Mouse (Mus musculus): ENCODE data around the gene Rnf207. TPM values are rescaled to one million over a fixed set of nuclear protein-coding genes. Genes with fewer than 3 reads are reported as not detected.

Gene Rnf207
- polyA plus RNA-seq, 1 experiment from 2014 or later = 8.8 TPM

DNA sequence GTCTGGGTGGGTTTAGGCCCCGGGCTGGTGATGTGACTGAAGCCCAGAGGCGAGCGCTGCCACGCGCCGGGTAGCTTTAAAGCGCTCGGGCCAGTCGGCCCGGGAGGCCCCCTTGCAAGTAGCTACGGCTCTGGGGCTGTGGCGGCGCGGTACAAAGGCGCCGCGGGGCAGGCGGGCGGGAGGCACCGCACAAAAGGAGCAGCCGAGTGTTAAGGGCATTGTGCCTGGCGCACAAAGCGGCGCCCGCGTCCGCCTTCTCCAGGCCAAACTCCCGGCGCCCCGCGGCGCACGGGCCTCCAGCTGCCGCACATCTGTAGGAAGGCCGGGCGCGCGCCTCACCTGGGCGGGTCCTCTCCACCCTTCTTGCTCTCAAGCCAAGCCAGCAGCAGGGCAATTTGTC lies 28.4 kb downstream of the Rnf207 start:
- H3K4me3 ChIP-seq = peak overlapping the region; percentile 30
- H3K4me2 ChIP-seq = peak overlapping the region; percentile 59
- ATAC-seq (ENCODE audit: low FRiP score, low read depth) = no peak
- H3K4me1 ChIP-seq (replicated peaks) = peaks cover 62% of the 10 kb centered on the region
- H3K9ac ChIP-seq = peak overlapping the region; percentile 5; the same call in 1 of the 2 replicates
- H3K27ac ChIP-seq (replicated peaks) = no peak overlapping the region
- H3K27me3 ChIP-seq = peaks cover 88% of the 10 kb centered on the region
- WGBS = under 1% methylated on average over 39 of the region's 39 CpGs
- no peaks in the 10 kb centered on the region for H3K36me3 ChIP-seq
- H3K9me3 ChIP-seq = no peaks in the 10 kb centered on the region

DNA sequence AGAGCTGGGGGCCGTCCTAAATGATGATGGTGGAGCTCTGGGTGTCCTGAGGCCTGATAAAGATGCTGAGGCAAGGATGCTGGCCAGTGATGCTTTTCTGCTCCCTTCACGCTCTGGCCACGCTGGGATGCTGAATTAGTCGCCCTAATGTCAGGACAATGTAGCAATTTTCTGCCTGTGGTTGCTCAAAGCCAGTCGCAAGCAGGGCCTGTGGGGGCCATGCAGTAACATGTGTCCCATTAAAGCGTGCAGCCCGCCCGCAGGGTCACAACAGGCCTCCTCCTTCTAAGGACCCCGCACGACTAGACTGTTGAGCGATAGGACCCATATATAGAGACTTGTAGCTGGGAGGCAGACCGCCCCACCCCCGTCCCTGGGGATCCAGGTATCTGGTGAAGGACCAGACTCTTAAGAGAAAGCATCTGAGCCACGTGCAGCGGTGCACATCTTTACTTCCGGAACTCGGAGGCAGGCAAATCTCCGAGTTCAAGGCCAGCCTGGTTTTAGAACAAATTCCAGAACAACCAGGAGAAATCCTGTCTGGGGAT lies 30.3 kb downstream of the Rnf207 start:
- no peaks in the 10 kb centered on the region for H3K36me3 ChIP-seq
- H3K4me2 ChIP-seq = no peak overlapping the region
- H3K9me3 ChIP-seq = no peaks in the 10 kb centered on the region
- no peak overlapping the region for H3K9ac ChIP-seq
- 22% methylated on average over 18 of the region's 18 CpGs for WGBS
- H3K4me3 ChIP-seq = no peak overlapping the region
- peaks cover 89% of the 10 kb centered on the region for H3K27me3 ChIP-seq
- no peak for ATAC-seq (ENCODE audit: low FRiP score, low read depth)
- H3K27ac ChIP-seq (replicated peaks) = no peak overlapping the region
- peaks cover 63% of the 10 kb centered on the region for H3K4me1 ChIP-seq (replicated peaks)

DNA sequence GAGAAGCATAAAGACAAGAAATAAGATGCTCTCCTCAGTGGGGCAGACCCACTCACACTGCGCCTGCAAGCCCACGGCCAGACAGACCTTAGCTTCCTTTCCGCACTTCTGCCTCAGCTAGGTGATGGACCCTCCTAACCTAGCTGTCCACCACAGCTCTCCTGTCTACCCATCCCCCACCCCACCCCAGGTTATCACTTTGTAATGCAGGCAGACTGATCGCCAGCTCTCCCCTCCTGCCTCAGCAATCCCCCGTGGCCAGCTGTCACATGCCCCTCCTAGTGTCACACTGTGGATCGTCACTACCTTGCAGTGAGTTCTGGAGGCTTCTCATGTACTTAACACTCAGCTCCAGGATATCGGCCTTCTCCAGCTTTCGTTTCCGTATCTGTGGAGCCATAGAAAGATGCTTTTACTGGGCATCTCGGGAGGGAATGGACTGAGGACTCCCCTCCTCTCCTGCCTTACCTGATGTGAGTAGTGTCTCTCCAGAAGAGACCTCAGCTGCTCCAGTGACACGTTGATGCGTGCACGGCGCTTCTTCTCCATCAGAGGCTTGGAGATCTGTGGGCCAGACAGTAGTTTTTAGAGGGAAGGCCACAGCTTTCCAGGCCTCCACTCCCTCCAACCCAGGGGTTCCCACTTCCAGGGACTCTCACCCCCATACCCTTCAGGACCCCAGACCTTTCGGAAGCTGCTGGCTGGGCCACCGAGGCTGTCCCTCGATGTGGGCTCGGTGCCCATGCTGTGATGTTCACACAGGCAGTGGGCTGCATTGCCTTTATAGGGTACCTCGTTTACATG lies 31.3 kb downstream of the Rnf207 start:
- Histone ChIP-seq H3K9me3 (no peaks in the 10 kb centered on the region), H3K27me3 (peaks cover 90% of the 10 kb centered on the region), H3K4me2 (peak overlapping the region; percentile 77; the same call in 1 of the 2 replicates), H3K4me3 (no peak overlapping the region; the same call in 1 of the 2 replicates), H3K27ac (replicated peaks) (no peak overlapping the region), H3K9ac (no peak overlapping the region), H3K4me1 (replicated peaks) (peaks cover 64% of the 10 kb centered on the region), H3K36me3 (no peaks in the 10 kb centered on the region)
- 8% methylated on average over 19 of the region's 19 CpGs for WGBS
- ATAC-seq (ENCODE audit: low FRiP score, low read depth) = no peak

DNA sequence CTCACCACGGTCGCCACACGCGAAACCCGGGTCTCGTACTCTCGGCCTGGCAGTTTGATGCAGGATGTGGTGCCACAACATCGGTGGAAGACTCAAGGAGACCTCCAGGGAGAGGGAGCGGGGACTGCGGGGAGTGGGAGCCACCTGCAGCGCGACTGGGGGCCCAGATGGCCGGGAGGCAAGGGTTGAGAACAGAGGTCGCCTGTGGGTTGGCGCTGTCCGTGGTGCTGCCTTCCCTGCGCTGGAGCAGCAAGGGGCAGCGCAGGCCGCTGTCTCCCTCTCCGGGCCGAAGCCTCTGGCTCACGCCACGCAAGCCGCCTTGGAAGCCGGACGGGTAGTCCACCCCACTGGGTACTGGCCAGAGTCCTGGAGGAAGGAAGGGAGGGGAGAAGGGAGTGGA lies 31.9 kb downstream of the Rnf207 start:
- peaks cover 90% of the 10 kb centered on the region for H3K27me3 ChIP-seq
- no peak for ATAC-seq (ENCODE audit: low FRiP score, low read depth)
- 5% methylated on average over 26 of the region's 26 CpGs for WGBS
- no peaks in the 10 kb centered on the region for H3K36me3 ChIP-seq
- peak overlapping the region; percentile 77 for H3K4me2 ChIP-seq
- peaks cover 61% of the 10 kb centered on the region for H3K4me1 ChIP-seq (replicated peaks)
- no peaks in the 10 kb centered on the region for H3K9me3 ChIP-seq
- H3K9ac ChIP-seq = peak overlapping the region; percentile 49; the same call in 1 of the 2 replicates
- H3K27ac ChIP-seq (replicated peaks) = no peak overlapping the region
- H3K4me3 ChIP-seq = peak overlapping the region; percentile 38

DNA sequence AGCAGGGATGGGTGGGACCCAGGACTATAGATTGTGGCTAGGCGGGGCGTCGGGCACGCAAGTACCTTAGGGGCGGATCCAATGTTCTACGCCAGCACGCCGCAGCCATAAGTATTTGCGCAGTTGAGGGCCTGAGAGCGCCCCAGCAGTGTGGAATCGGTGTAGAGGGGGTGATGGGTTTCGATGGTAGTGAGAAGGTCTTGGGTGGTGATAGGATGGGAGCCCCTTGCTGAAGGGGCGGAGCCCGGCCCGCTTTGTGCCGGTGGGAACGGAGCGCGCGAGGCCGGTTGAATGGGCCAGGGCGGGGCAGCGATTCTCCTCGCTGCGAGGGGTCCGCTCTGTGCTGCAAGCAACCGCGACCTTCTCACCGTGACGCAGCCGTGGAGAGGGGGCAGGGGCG lies 32.6 kb downstream of the Rnf207 start:
- H3K9ac ChIP-seq = peak overlapping the region; percentile 49
- under 1% methylated on average over 32 of the region's 32 CpGs for WGBS
- H3K27me3 ChIP-seq = peaks cover 90% of the 10 kb centered on the region
- peaks cover 58% of the 10 kb centered on the region for H3K4me1 ChIP-seq (replicated peaks)
- peak; percentile 59 for ATAC-seq (ENCODE audit: low FRiP score, low read depth)
- no peaks in the 10 kb centered on the region for H3K36me3 ChIP-seq
- H3K4me3 ChIP-seq = peak overlapping the region; percentile 38
- peak overlapping the region; percentile 50 for H3K27ac ChIP-seq (replicated peaks)
- H3K9me3 ChIP-seq = no peaks in the 10 kb centered on the region
- H3K4me2 ChIP-seq = peak overlapping the region; percentile 77

DNA sequence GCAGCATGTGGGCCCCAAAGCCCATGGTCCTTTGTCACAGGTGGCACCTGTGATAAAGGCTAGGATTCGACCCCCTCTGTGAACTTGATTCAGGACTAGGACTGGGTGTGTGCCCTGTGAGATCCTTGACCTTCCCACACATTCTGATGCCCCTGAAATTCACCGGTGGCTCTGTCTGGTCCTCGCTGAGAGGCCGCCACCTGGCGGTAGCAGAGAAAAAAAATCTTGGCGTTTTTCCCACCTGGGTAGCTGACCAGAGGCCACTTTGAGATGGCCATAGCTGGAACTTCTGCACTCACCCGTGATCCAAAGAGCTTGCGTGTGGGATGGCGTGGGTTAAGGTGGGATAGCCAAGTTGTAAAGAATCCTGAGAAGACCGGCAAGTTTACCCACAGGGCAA lies 33.3 kb downstream of the Rnf207 start:
- H3K4me3 ChIP-seq = no peak overlapping the region
- H3K27me3 ChIP-seq = peaks cover 90% of the 10 kb centered on the region
- H3K9me3 ChIP-seq = no peaks in the 10 kb centered on the region
- no peak overlapping the region for H3K4me2 ChIP-seq
- no peak overlapping the region for H3K27ac ChIP-seq (replicated peaks)
- no peak overlapping the region for H3K9ac ChIP-seq
- WGBS = 5% methylated on average over 10 of the region's 10 CpGs
- no peak for ATAC-seq (ENCODE audit: low FRiP score, low read depth)
- peaks cover 51% of the 10 kb centered on the region for H3K4me1 ChIP-seq (replicated peaks)
- no peaks in the 10 kb centered on the region for H3K36me3 ChIP-seq

DNA sequence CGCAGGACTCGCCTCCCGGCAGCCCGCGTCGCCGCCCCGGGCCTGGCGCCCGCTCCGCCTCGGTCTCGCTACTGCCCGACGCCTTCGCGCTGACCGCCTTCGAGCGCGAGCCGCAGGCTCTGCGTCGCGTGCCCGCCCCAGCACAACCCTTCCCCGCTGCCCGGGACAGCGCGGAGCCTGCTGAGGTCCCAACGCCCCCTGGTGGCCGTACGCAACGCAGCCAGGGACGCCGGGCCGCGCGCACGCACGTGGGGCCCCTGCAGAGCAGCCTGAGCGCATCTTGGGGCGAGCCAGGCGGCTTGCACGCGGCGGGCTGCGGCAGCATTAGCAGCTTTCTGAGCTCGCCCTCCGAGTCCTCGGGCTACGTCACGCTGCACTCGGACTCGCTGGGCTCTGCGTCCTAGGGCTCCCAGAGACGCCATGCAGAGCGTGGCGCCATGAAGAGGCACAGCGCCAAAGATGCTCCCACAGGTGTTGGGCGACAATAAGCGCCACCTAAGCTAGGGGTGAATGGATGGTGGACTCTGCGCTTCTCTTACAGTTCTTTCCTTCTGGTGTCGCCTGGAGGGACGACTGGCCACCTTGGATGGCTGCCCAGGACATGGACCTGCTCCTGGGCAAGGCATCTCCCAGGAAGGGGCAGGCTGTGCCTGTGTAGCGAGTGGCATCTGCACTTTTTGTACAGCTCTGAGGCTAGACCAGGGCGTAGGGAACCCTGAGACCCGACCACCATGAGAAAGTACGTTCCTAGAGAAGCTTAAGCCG lies 35.4 kb downstream of the Rnf207 start:
- peak overlapping the region; percentile 35 for H3K4me3 ChIP-seq
- WGBS = 7% methylated on average over 70 of the region's 70 CpGs
- peak overlapping the region; percentile 64 for H3K4me2 ChIP-seq
- H3K9me3 ChIP-seq = no peaks in the 10 kb centered on the region
- H3K36me3 ChIP-seq = no peaks in the 10 kb centered on the region
- peaks cover 39% of the 10 kb centered on the region for H3K4me1 ChIP-seq (replicated peaks)
- peaks cover 93% of the 10 kb centered on the region for H3K27me3 ChIP-seq
- H3K27ac ChIP-seq (replicated peaks) = no peak overlapping the region
- peak; percentile 70 for ATAC-seq (ENCODE audit: low FRiP score, low read depth)
- H3K9ac ChIP-seq = peak overlapping the region; percentile 36

DNA sequence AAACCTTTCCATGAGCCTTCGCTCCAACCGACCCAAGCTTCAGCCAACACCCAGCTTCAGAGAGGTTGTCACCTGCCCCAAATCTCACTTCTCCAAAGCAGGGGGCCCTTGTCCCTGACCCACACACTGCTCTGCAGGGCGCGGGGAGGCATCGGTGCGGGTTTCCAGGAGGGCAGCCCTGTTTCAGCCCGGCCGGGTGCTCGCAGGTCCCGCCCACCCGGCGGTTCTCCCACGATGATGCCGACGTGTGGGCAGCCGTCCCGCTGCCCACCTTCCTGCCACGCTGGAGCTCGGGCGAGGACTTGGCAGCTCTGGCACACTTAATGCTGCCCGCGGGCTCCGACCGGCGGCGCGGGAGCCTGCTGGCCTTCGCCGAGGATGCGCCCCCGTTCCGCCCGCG lies 36.1 kb downstream of the Rnf207 start:
- Histone ChIP-seq H3K4me3 (peak overlapping the region; percentile 35), H3K9me3 (no peaks in the 10 kb centered on the region), H3K9ac (peak overlapping the region; percentile 36), H3K36me3 (no peaks in the 10 kb centered on the region), H3K4me2 (peak overlapping the region; percentile 64), H3K27me3 (peaks cover 86% of the 10 kb centered on the region), H3K27ac (replicated peaks) (no peak overlapping the region), H3K4me1 (replicated peaks) (peaks cover 33% of the 10 kb centered on the region)
- ATAC-seq (ENCODE audit: low FRiP score, low read depth) = no peak
- WGBS = 15% methylated on average over 34 of the region's 34 CpGs

DNA sequence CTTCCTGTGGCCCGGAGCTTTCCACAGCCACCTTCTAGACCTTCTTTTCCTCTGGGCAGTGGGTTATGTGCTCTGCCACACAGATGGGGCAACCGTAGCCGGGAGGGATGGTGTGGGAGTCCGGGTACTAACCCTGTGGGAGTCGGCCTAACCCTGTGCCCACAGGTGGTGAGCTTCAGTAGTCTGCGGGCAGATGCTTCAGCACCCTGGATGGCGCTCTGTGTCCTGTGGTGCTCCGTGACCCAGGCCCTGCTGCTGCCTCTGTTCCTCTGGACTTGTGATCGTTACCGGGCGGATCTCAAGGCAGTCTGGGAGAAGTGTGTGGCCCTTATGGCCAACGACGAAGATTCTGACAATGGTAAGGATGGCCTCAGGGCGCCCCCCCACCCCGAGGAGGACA lies 37.2 kb downstream of the Rnf207 start:
- Histone ChIP-seq H3K27me3 (peaks cover 84% of the 10 kb centered on the region), H3K9me3 (no peaks in the 10 kb centered on the region), H3K27ac (replicated peaks) (no peak overlapping the region), H3K36me3 (no peaks in the 10 kb centered on the region), H3K4me1 (replicated peaks) (peaks cover 23% of the 10 kb centered on the region), H3K9ac (no peak overlapping the region), H3K4me2 (no peak overlapping the region), H3K4me3 (no peak overlapping the region)
- no peak for ATAC-seq (ENCODE audit: low FRiP score, low read depth)
- WGBS = 52% methylated on average over 15 of the region's 15 CpGs

DNA sequence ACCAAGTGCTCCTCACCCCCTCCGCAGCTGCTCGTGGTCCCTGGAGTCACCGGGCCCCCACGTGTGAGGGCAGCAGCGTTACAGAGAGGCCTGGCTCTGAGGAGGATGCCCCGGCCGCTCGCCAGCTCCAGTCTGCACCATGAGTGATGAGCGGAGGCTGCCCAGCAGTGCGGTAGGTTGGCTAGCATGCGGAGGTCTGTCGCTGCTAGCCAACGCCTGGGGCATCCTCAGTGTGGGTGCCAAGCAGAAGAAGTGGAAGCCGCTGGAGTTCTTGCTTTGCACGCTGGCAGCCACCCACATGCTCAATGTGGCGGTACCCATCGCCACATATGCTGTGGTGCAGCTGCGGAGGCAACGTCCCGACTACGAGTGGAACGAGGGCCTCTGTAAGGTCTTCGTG lies 39.8 kb downstream of the Rnf207 start:
- Histone ChIP-seq H3K27me3 (peaks cover 72% of the 10 kb centered on the region), H3K4me2 (no peak overlapping the region), H3K27ac (replicated peaks) (no peak overlapping the region), H3K36me3 (no peaks in the 10 kb centered on the region), H3K4me3 (no peak overlapping the region), H3K9me3 (no peaks in the 10 kb centered on the region), H3K4me1 (replicated peaks) (peaks cover 38% of the 10 kb centered on the region), H3K9ac (no peak overlapping the region)
- 77% methylated on average over 23 of the region's 23 CpGs for WGBS
- 0 out of 2 replicates have a peak, but pooled peaks have one; percentile 25 for ATAC-seq (ENCODE audit: low FRiP score, low read depth)

DNA sequence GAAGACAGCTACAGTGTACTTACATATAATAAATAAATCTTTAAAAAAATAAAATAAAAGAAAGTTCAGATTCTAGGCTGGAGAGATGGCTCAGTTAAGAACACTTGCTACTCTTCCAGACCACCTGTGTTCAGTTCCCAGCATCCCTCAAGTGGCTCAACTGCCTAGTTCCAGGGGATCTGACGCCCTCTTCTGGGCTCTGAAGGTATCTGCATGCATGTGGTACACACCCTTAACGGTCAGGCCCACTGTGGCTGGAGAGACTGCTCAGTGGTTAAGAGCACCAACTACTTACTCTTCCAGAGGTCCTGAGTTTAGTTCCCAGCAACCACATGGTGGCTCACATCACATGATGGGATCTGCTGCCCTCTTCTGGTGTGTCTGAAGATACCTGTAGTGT lies 40.9 kb downstream of the Rnf207 start:
- no peak for ATAC-seq (ENCODE audit: low FRiP score, low read depth)
- peaks cover 62% of the 10 kb centered on the region for H3K27me3 ChIP-seq
- H3K9me3 ChIP-seq = no peaks in the 10 kb centered on the region
- peaks cover 41% of the 10 kb centered on the region for H3K4me1 ChIP-seq (replicated peaks)
- no peak overlapping the region for H3K4me2 ChIP-seq
- no peaks in the 10 kb centered on the region for H3K36me3 ChIP-seq
- WGBS = 67% methylated on average over 2 of the region's 2 CpGs
- H3K9ac ChIP-seq = no peak overlapping the region
- no peak overlapping the region for H3K4me3 ChIP-seq
- H3K27ac ChIP-seq (replicated peaks) = no peak overlapping the region

Data from hindbrain, embryonic 15.5 days (tissue).